Mouse (Mus musculus): ENCODE data around the gene Pou6f2.

Gene Pou6f2

DNA sequence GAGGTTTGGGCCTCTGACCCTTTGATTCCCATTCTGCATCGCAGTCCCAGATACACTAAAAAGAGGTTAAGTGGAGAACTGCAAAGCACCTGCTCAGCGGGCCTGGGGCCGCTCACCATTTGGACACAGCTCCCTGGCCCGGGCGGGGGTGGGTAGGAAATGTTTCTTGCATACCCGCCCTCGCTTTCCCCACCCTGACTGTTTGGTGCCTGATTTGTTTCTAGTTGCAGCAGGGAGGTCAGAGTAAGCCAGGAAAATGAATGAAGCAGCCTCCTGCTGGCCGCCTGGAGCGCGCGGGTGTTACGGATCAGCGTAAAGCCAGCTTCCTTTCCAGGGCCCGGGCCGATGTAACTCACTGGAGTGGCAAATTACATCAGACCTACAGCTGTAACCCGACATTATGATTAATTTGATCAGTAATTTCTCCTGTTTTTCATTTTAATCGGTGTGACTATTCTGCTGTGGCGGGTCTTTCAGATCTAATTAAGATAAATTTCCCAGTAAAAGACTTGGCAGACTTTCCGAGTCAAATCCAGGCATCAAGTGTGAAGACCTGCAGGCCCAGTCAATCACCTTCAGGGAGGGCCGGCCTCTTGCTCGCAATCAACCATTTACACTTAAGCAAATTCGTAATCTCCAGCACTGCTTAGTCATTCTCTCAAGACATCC, 178.8 kb downstream of the Pou6f2 start:
- peak; percentile 13 for DNase-seq (ENCODE audit: low spot score)

- DNase-seq (ENCODE audit: low spot score): no peak
Measured at GRCm38 (mm10) chr13:18211242-18211641, 186.2 kb downstream of the Pou6f2 start.

DNA sequence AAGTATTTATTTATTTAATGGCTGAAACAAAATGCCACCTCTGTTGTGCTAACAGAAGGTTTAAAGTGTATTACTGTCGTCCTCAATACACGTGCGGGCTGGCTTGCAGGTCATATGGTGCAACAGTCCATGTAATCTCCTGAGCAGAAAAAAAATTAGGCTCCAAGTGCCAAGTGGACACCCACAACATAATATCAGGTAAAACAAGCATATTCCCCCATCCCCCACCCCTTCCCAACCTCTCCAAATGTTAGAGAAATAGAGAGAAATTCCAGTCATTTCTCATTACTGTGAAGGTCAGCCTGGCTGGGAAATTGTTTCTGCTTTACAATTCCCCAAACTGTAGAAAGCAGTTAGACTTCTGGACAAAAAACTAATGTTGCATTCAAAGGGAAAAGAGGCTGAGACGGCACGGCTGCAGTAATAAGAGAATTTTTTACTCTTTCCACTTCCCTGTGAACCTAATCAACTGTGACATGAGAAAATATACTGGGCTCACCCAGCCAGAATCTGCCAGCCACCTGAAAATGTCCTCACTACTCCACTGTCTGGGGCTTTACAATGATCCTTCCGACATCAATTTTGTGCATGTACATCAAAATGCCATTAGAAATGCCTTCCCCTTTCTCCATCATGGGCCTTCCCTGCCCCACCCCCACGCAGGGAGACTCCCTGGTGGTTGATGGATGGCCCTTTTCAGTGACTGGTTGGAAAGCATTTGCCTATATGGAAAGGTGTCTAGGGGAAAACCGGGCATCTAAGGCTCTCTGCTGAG, 192.8 kb downstream of the Pou6f2 start:
- DNase-seq (ENCODE audit: low spot score): no peak

GRCm38 (mm10) chr13:18174003-18174402, 223.5 kb downstream of the Pou6f2 start:
- DNase-seq (ENCODE audit: low spot score): no peak

GRCm38 (mm10) chr13:18173021-18173420, 224.5 kb downstream of the Pou6f2 start:
- DNase-seq (ENCODE audit: low spot score): no peak

- DNase-seq (ENCODE audit: low spot score): no peak
Measured at GRCm38 (mm10) chr13:18172334-18172733, 225.2 kb downstream of the Pou6f2 start.

DNA sequence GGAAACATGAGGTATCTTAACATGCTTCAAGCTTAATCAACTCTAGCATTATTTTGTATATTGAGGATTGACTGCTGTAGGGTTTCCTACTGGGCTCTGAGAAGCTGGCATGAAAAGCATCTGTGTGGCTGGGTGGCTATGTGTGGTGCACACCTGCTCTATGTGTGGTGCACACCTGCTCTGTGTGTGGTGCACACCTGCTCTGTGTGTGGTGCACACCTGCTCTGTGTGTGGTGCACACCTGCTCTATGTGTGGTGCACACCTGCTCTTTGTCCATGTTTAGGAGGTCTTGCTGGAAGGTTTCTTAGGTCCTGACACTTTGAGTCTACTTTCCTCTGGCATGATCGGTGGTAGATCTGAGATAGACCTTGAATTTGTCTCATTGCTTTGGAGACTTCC, 233.3 kb downstream of the Pou6f2 start:
- DNase-seq (ENCODE audit: low spot score): no peak

- DNase-seq (ENCODE audit: low spot score): no peak
Measured at GRCm38 (mm10) chr13:18160566-18160965, 236.9 kb downstream of the Pou6f2 start.

DNA sequence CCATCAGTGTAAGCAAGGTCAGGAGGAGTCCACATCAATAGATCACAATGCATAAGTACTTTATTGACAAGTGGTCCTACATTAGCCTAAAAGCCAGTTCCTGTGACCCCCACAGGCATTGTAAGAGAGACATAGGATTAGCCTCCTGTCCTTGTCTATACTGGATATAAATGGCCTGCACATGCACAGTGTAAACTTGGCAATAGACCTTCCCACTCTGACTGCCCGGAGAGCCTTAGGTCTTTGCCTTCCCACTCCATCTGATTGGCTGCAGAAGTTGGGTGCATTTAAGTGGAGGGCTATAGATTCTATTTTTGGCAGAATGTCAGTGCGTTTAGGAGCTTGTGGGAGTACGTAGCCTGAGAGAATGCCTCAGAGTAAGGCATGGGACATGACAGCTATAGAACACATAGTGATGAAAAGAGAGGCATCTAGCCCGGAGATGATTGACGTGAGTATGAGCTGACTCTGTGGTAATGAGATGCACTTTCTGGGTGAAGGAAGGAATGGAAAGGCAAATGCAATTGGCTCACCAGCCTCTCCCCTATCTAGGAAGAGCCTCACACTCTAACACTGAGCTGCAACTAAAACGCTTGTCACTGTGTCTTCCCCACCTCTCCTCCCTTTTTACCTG, 243.4 kb downstream of the Pou6f2 start:
- no peak for DNase-seq (ENCODE audit: low spot score)

GRCm38 (mm10) chr13:18133646-18134045, 263.8 kb downstream of the Pou6f2 start:
- no peak for DNase-seq (ENCODE audit: low spot score)

DNA sequence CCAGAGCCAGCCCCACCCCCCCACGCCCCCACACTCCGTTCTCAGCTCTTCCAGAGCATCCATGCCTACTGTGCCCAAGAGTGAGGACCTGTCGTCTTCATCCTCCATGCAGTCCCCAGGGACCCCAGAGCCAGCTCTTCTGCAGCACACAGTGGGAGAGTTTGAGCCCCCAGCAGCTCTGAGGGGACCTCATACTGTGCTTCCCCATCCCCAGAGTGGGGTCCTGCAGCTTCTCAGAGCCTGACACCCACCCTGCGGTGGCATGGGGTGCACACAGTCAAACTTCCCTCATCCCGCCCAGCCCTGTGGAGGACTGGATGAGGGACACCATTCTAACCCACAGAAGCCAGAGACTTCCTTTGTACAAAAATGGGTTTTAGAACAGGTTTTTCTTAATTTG, 264.3 kb downstream of the Pou6f2 start:
- DNase-seq (ENCODE audit: low spot score): no peak

- DNase-seq (ENCODE audit: low spot score): no peak
Measured at GRCm38 (mm10) chr13:18131324-18131723, 266.2 kb downstream of the Pou6f2 start.

DNA sequence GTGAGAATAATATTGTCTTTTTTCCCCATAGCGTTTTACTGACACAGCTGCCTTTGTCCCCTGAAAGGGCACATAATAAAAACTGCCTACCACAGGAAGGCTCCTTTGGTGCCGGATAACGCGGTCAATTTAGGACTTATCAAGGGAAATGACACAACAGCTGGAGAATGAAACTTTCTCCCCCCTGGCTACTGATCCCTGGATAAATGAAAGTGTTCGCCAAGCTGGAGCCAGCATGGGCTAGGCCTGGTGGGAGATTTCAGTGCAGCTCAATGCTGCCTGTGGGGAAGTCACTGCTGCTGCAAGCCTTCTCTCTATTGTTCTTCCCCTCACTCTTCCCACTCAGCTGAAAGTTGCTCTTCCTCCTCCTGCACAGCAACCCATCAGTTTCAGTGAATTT, 267.8 kb downstream of the Pou6f2 start:
- DNase-seq (ENCODE audit: low spot score): no peak

- no peak for DNase-seq (ENCODE audit: low spot score)
Measured at GRCm38 (mm10) chr13:18128826-18129225, 268.7 kb downstream of the Pou6f2 start.

GRCm38 (mm10) chr13:18128053-18128452, 269.4 kb downstream of the Pou6f2 start:
- DNase-seq (ENCODE audit: low spot score): no peak

DNA sequence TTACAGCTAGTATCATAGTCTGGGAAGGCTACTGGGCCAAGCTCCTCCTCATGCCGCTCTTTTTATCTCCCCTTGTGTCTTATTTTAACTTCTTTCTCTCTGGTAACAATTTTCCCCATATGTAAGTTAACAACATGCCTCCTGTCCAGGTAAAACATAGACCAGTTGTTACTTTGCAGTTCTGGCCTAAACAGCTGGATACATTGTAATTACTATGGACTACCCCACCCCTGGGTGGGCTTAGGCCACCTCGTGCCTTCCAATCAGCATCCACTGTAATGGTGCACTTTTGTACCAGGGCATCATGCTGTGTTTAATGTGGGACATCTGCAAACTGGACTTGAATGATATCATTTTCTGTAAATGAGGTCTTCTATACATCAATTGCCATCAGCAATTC, 271.4 kb downstream of the Pou6f2 start:
- DNase-seq (ENCODE audit: low spot score): no peak

GRCm38 (mm10) chr13:18125226-18126000, 272.1 kb downstream of the Pou6f2 start:
- no peak for DNase-seq (ENCODE audit: low spot score)

GRCm38 (mm10) chr13:18124368-18124767, 273.1 kb downstream of the Pou6f2 start:
- DNase-seq (ENCODE audit: low spot score): peak; percentile 47

GRCm38 (mm10) chr13:18120406-18120805, 277.1 kb downstream of the Pou6f2 start:
- DNase-seq (ENCODE audit: low spot score): no peak

DNA sequence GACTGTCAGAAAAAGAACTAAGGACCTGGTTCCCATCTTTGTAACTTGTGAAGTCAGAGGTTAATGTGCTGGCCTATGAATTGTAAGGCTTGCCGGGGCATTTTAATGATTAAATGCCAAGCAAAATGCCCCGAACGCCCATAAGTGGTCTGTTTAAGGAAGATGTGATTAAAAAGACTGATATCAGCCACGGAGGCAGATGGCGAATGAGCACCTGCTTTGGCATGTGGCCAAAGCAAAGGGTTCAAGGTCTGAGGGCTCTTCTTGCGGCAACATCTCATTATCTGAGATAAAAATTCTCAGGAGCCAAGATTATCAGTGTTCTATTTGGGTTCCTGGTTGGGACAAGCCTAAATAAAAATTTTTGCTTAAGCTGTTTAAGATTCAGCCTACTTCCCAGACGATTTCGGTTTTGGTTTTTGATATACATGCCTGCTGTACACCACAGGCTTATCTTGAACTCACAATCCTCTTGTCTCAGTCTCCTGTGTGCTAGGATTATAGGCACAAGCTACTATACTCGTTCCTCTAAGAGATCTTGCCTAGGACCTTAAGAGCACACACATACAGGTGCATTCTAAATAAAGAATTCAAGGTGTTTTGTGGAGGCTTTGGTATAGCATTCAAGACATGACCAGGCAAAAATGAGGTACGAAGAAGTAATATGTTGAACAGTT, 315.9 kb downstream of the Pou6f2 start:
- no peak for DNase-seq (ENCODE audit: low spot score)
